Mouse (Mus musculus) G1E (cell line): ENCODE measurements around the gene Atp5g2.

Experiments used
- CTCF ChIP-seq: IDR thresholded peaks from 2 replicates; pipeline ENCODE4 v1.5.1; 2012; ENCODE audit warnings: low read depth, low read length, inconsistent platforms, mixed read lengths
- GATA1 ChIP-seq: IDR thresholded peaks from 2 replicates; pipeline ENCODE4 v1.6.1; 2012; ENCODE audit warnings: borderline replicate concordance, low read length, inconsistent platforms, mixed read lengths
- GATA2 ChIP-seq: IDR thresholded peaks from 2 replicates; pipeline ENCODE4 v1.6.1; 2012; ENCODE audit warnings: low read depth, low read length, inconsistent platforms, borderline replicate concordance

DNA sequence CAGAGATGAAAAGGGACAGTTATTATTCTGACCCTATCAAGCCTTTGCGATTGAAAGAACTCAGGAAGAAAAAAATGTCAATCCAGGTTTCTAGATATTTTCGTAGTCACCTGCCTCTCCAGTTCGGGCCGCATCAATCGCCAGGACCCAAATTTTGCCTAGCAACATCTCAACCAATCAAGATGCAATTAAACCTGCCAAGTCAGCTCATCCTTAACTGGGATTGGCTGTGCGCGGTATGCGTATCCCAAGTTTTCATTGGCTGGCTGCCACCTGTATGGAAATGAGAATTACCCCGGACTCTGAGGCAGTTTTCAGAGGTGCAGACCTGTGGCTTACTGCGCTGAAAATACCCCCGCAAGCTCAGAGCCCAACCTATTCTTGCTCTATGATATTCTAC is 21.4 kb upstream of the Atp5g2 start:
- no peak for TF ChIP-seq GATA2
- TF ChIP-seq CTCF, result no peak
- no peak for TF ChIP-seq GATA1
